1 mouse cellular context compared by ENCODE assay signal in the genomic region with DNA sequence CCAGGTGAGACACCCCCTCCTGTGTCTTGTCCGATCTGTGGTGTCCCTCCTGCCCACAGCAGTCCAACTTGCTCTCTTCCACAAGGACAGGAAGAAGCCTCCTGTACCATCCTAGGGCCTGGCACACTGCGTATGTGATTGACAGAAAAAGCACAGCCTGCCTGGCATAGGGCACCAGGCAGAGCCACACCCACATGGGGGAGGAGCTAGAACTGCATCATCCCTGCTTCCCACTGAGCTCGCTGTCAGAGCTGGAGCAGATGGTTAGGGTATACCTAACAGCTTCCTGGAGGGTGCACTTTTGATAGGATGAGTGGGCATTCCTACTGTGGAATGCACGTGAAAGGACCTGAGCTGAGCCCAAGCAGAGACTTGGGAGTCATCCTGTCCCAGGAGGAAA.
TF ChIP-seq lines count a peak whose summit lies in the region.

No protein-coding gene starts in this region.

TF ChIP-seq in CH12.LX, 34 proteins besides CTCF, POLR2A, EP300 and RAD21:
- TF ChIP-seq MYC (IDR thresholded peaks at IDR 0.05; ENCODE audit: low read depth, low read length) (no peak), MAZ (IDR thresholded peaks at IDR 0.05; ENCODE audit: low read depth, low read length) (no peak), MEF2A (IDR thresholded peaks at IDR 0.05; ENCODE audit: borderline replicate concordance, low read depth, low read length) (no peak), KAT2A (IDR thresholded peaks at IDR 0.05; ENCODE audit: insufficient replicate concordance, low read length) (no peak), MXI1 (IDR thresholded peaks at IDR 0.05; ENCODE audit: low read depth, low read length) (no peak), E2F4 (IDR thresholded peaks at IDR 0.05; ENCODE audit: insufficient replicate concordance, low read depth, low read length) (no peak), USF2 (conservative IDR thresholded peaks at IDR 0.05; ENCODE audit: low read depth, low read length) (no peak), ZNF384 (IDR thresholded peaks at IDR 0.05; ENCODE audit: low read depth, low read length) (no peak), TBP (conservative IDR thresholded peaks at IDR 0.05; ENCODE audit: low read depth, low read length) (no peak)
